Mouse (Mus musculus) lung, postnatal 4 days (tissue): ENCODE measurements around the gene Tmed1.
A peak's percentile ranks its signal among the peaks of the same experiment; 100 is the strongest.
"Not testable (repeated sequence)": the region's sequence is repeated elsewhere in the genome, so short reads cannot be mapped to it uniquely, and the experiment has no call there.

ENCODE experiments used
- DNase-seq, 2 experiments: peaks; one replicate each; pipeline ENCODE4 v3.0.0; 2021

Tmed1 gene

DNA sequence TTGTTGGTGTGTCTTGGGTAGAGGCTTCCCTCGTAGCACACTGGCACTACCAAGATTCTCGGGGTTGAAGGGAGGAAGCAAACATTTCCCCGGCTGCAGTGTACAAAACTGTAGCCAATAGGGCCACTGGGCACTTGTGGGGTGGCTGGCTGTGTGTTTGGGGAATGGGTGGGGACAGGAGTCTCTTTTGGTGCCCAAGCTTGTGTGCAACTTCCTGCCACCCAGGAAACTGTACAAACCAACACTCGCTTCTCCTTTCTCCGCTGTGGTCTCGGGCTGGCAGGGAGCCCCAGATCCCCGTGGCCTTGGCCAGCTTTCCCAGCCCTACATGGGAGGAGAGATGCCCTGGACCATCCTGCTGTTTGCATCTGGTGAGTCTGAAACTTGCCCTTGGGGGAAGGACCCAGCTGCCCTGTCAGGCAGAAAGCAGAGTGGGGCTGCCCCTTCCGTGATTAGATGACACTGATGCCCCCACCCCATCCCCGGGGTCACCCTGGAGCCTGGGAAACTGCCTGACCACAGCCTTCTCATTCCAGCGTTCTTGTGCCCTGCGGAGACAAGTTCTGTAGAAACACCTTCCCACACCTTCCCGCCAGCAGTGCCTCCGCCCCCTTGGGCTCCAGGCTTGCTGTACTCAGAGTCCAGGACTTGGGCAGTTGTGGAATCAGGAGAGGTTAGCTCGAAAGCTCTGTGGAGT is 16.0 kb upstream of the Tmed1 start, which contains the start of gene AB124611:
Gene AB124611 (plus strand): TSS at position 240 of the 697 bp plus-strand sequence.
- DNase-seq, result peak; percentile 65 to 70

GRCm38 (mm10) chr9:21525142-21525936 is 15.3 kb upstream of the Tmed1 start:
- no peak for DNase-seq

DNA sequence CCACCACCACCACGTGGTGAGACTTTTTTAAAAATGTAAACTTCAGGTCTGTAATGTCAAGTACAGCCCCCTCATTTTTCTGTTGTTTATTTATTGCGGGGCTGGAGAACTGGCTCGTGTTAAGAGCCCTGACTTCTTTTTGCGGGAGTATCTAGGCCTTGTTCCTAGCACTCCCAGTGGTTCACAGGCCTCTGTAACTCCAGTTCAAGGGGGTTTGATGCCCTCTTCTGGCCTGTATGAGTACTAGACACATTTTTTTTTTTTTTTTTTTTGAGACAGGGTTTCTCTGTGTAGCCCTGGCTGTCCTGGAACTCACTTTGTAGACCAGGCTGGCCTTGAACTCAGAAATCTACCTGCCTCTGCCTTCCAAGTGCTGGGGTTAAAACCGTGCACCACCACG is 8.6 kb upstream of the Tmed1 start:
- not testable (repeated sequence) for DNase-seq

DNA sequence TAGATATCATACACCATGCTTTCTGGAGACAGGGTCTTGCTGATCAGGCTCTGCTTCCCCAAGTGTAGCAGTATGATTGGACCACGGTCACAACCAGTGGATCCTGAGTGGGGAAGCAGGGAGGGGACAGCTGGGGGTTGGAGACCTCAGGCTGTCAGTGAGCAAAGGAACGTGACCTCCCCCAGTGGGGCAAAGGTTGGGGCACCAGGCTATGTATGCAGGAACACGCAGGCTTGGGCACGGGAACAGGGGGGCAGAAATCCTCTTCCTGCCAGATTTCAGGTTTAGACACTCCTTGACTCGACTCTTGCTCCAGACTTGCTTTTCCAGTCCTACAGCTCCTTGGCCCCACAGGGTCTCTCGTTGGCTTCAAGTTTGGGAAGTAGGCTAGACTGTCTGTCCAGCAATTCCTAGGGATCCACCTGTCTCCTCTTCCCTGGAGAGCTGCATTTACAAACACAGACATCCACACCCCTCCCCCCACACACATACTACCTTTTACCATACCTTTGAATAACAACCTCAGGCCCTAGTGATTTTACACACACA is 8.0 kb upstream of the Tmed1 start:
- DNase-seq, result no peak

DNA sequence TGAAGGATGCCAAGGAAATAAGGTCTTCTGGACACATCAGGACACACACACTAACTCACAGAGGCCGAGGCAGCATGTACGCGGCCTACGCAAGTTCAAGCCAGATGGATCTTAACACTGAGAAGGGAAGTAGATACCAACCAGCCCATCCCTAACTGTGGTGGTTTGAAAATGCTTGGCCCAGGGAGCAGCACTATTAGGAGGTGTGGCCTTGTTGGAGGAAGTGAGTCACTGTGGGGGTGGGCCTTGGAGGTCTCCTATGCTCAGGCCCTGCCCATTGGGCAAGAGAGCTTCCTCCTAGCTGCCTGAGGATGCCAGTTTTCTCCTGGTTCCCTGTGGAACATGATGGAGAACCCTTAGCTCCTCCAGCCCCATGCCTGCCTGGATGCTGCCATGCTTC is 3.4 kb upstream of the Tmed1 start:
- DNase-seq, result no peak

DNA sequence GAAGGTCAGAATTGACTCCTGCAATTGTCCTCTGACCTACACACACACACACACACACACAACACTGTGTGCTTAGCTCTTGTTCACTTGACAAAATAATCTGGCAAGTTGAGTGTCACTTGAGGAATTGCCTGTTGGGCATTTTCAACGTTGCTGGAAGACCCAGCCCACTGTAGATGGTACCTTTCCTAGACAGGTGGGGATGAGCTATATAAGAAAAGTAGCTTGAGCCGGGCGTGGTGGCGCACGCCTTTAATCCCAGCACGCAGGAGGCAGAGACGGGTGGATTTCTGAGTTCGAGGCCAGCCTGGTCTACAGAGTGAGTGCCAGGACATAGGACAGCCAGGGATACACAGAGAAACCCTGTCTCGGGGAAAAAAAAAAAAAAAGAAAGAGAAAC is 1.0 kb upstream of the Tmed1 start:
- no peak for DNase-seq

- DNase-seq, result no peak
Measured at GRCm38 (mm10) chr9:21510689-21511015, 600 bp upstream of the Tmed1 start.

DNA sequence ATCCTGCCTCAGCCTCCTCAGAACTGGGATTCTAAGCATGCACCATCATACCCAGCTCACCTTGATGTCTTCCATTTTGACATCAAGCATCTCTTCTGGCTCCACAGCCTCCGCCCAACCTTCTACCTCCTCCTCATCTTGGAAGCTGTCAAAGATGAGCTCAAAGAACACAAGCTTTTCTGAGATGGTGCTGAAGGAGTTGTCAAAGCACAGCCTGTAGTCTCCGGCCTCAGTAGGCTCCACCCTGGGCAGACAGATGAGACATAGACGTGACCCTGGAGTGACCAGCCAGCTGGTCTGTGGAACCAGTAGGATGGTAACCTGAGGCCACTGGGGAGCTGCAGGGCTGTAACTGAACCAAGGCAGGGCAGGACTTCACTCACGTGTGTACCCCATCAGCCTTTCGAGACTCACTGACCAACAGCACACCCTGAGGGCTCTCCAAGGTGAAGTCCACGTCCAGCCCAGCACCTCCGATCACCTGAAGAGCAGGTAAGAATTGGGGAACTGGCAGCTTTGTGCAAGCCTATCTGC is 1.1 kb downstream of the Tmed1 start:
- DNase-seq, result no peak

DNA sequence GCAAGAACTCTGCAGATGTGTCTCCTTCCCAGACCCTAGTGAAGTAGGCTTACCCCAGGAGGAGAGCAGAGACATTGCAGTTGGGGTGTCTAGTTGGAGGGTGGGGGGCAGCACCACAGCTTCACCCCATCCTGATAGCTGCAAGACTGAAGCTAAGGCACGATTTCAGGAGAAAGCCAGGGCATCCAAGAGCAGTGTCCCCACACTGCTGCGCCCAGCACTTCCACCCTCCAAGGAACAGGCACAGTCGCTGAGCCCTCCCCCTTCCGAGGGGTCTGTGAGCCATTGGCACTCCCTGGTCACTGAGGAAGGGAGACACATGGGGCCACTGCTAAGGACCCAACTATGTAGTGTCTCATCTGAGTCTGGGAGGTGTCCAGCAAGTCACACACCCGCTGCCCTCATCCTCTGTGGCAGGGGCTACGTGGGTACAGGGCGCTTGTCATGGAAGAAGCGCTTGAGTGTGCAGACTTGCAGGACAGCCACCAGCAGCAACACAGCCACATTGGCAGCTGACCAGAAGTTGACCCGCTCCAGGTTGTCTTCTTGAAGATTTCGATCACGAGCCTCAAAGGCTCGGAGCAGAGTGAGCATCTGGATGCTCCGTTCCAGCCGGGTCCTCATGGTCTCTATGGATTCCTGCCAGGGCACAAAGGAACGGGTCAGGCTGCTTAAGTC is 2.2 kb downstream of the Tmed1 start:
- DNase-seq, result no peak

DNA sequence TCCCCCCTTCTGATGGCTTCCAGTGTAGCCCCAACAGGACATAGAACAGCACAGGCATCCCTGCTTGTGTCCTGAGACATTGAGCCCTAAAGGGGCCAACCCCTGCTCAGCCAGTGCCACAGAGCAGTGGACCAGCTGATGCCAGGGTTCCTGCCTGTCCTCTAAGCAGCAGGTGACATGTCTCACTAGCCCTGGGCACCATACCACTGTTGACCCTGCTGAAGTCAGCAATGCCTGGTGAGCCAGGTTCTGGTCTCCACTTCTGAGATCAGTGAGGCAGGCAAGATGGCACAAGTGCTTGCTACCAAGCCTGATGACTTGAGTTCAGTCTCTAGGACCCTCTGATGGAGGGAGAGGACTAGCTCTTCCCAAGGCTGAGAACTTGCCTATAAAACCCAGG is 4.3 kb downstream of the Tmed1 start:
- DNase-seq, result no peak

GRCm38 (mm10) chr9:21503352-21503751 is 6.7 kb downstream of the Tmed1 start:
- DNase-seq, result no peak

DNA sequence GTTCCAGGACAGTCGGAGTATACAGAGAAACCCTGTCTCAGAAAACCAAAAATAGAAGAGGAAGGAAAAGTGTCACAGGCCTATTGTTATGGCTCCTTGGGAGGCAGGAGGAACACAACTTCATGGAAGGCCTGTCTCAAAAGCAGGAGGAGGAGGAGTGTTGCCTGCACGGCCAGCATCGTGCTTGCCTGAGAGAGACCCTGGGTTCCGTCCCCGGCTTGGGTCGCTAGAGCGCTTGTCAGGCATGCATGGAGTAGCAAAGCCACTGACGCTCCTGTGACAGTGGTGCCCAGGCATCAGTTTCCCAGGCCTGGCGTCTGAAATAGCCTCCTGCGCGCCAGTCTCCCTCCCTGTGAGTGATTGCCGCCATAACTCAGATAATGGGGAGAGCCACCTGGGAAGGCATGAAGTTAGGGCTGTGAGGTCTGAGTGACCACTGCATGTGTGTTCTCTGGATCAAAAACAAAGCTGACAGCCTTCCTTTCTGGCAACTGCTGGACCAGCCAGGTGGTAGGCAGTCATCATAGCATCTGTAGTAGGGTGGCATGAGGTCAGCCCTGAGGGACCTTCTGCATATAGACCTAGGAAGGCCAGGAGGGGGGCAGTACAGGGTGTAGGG is 11.7 kb downstream of the Tmed1 start:
- DNase-seq, result no peak

DNA sequence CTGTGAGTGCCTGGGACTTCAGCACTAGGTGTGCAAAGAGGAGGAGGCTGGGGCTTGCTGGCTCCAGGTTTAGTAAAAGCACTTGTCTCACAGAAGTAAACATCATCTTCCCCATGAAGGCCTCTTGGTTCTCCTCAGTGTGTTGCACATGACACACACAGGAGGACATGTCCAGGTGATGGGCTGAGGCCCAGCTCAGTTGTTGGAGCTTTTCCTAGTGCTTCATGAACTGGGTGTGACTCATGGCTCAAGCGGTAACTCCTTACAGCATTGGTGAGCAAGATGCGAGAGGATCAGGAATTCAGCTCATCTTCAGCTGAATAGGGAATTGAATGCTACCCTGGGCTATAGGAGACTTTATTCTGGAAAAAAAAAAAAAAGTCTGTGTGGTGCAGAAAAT is 12.4 kb downstream of the Tmed1 start:
- no peak for DNase-seq

GRCm38 (mm10) chr9:21497050-21497542 is 13.0 kb downstream of the Tmed1 start:
- DNase-seq, result no peak

GRCm38 (mm10) chr9:21496308-21497049 is 13.6 kb downstream of the Tmed1 start:
- peak in 1 of 2 experiments; percentile 51 for DNase-seq

DNA sequence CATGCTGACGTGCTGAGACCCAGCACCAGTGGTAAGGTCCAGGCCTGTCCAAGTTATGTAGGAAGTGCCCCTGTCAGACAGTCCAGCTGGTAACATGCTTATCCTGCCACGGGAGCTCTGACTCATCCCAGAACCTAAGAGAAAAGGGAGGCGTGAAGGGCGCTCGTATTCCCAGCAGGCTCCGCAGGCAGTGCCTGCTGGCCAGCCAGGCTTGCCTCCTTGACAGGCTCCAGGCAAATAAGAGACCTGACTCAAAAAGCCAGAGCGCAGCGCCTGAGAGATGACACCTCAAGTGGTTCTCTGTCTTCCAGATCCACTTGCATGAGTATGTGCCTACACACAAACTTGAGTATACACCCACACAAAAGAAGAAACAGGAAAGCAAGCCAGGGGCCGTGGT is 15.3 kb downstream of the Tmed1 start:
- DNase-seq, result no peak

DNA sequence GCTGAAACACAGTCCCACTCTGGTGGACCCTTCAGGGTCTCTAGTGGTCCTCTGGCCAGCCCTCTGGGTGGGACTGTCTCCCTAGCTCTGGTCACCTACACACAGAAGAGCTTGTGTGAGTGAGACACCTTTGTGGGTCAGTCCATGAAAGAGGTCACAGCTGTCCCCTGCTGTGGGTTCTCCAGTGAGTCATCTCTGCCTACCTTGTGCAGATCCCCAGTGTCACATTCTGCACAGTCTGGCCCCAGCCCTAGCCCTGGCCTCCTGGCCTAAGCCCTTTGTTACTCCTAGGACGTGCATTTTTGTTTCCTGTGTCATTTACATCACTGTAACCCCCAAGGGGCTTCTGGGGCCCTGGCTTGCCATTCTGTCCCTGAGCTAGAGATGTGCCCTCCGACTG is 16.1 kb downstream of the Tmed1 start:
- no peak for DNase-seq

- no peak for DNase-seq
Measured at GRCm38 (mm10) chr9:21490696-21491095, 19.4 kb downstream of the Tmed1 start.

GRCm38 (mm10) chr9:21488246-21488645 is 21.8 kb downstream of the Tmed1 start:
- DNase-seq, result not testable (repeated sequence)

- DNase-seq, result no peak
Measured at GRCm38 (mm10) chr9:21484065-21484464, 26.0 kb downstream of the Tmed1 start.

DNA sequence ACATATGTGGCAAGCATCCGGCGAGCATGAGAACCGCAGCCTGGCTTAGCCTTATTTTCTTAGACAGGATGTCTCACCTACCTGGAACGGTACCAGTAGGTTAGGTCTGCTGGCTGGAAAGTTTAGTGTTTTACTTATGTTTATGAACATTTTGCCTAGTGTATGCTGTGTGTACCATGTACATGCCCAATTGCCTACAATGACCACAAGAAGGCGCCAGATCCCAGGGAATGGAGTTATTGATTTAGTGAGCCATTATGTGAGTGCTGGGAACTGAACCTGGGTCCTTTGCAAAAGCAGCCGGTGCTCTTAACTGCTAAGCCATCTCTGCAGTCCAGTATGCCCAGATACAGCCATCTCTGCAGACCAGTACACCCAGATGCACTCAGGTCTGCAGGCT is 32.3 kb downstream of the Tmed1 start:
- no peak for DNase-seq

DNA sequence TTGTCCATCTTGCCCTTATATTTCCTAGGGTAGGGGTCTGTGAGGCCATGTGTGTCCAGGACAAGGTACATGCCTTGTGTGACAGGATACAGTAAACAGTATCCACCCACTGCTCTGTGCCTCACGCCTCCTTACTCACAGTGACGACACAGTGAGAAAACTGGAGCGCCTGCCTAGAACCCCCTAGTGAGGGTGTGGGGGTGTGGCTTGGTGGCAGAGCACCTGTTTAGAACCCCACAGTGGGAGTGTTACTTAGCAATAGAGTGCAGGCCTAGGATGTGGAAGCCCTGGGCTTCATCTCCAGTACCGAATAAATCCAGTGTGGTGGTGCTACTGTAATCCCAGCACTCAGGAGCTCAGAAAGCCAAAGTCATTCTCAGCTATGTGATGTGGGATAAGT is 37.1 kb downstream of the Tmed1 start:
- no peak for DNase-seq
